Mouse (Mus musculus): Measurements from ENCODE around the gene Ip6k3.

DNA sequence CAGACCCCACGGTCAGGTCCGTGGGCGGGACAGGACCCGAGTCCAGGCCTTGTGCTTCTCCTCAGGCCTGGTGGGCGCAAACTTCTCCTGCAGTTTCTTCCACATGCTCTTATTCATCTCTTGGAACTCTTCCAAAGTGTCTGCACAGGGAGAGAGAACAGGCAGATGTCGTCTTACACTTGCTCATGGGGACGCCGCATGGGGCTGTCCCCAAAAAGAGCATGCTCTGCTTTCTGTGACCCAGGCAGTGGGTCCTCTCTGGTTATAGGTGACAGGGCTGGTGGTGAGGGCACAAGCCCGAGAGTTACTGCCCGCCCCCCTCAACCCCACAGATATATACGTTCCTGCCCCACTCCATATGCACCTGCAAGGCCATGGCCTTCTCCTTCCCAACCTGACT lies 44.9 kb downstream of the Ip6k3 start:
- TF ChIP-seq CTCF (IDR thresholded peaks at IDR 0.05; ENCODE audit: low read depth, low read length): no peak
- TF ChIP-seq POLR2A (IDR thresholded peaks at IDR 0.05; ENCODE audit: extremely low read depth, insufficient read depth, low read length): no peak
